Mouse (Mus musculus): ENCODE measurements around the gene Vmn1r225.
"Not testable (repeated sequence)": the region's sequence is repeated elsewhere in the genome, so short reads cannot be mapped to it uniquely, and the experiment has no call there.

Vmn1r225 gene

GRCm38 (mm10) chr17:20497858-20498257, at the start of gene Vmn1r225:
Vmn1r225 (plus strand) TSS chr17:20498158.
- no peak for DNase-seq (ENCODE audit: low read depth, low spot score)

- no peak for DNase-seq (ENCODE audit: low read depth, low spot score)
These were observed 24.6 kb upstream of the Vmn1r225 start for GRCm38 (mm10) chr17:20473311-20473710.

GRCm38 (mm10) chr17:20481231-20481630, 16.7 kb upstream of the Vmn1r225 start, which contains the start of gene Vmn2r108:
Vmn2r108 (minus strand) TSS chr17:20481331.
- DNase-seq (ENCODE audit: low read depth, low spot score) = no peak

GRCm38 (mm10) chr17:20508247-20508646, 10.3 kb downstream of the Vmn1r225 start:
- not testable (repeated sequence) for DNase-seq (ENCODE audit: low read depth, low spot score)
